Mouse (Mus musculus) liver, postnatal 0 days (tissue): ENCODE measurements around the gene Mageb1. TPM values are rescaled to one million over a fixed set of nuclear protein-coding genes. Genes with fewer than 3 reads are reported as not detected.
"Not testable (repeated sequence)": the region's sequence is repeated elsewhere in the genome, so short reads cannot be mapped to it uniquely, and the experiment has no call there.

Experiments
- ATAC-seq: fragments of 200-750 bp; cut with Nextera tagmentation; 2 replicates; pipeline ENCODE4 v1.8.0; 2017; ENCODE audit warnings: mild to moderate bottlenecking, moderate library complexity
- DNase-seq: peaks from one replicate; pipeline ENCODE4 v3.0.0-alpha.2; 2016
- H3K27ac ChIP-seq: fragments of 300-500 bp; sonication (generic); 2 replicates; pipeline ENCODE4 v1.5.1; 2014; ENCODE audit warnings: antibody characterized with exemption, moderate library complexity, mild to moderate bottlenecking, low read depth
- H3K27me3 ChIP-seq: fragments of 300-500 bp; sonication (generic); 2 replicates; pipeline ENCODE4 v1.6.1; 2014; ENCODE audit warnings: low read length, control low read depth, mixed read lengths; ENCODE audit not compliant: insufficient read depth
- H3K36me3 ChIP-seq: fragments of 300-500 bp; sonication (generic); replicated peaks from 2 replicates; pipeline ENCODE4 v1.6.1; 2014; ENCODE audit warnings: mild to moderate bottlenecking, control low read depth, low read length, moderate library complexity, mixed read lengths; ENCODE audit not compliant: insufficient read depth
- H3K4me1 ChIP-seq: fragments of 300-500 bp; sonication (generic); 2 replicates; pipeline ENCODE4 v1.6.1; 2014; ENCODE audit warnings: antibody characterized with exemption, mild to moderate bottlenecking, control low read depth; ENCODE audit not compliant: insufficient read depth
- H3K4me2 ChIP-seq: fragments of 300-500 bp; sonication (generic); 2 replicates; pipeline ENCODE4 v1.6.1; 2014; ENCODE audit warnings: low read depth, mild to moderate bottlenecking, low read length, moderate library complexity, mixed read lengths
- H3K4me3 ChIP-seq: fragments of 300-500 bp; sonication (generic); 2 replicates; pipeline ENCODE4 v1.5.1; 2014; ENCODE audit warnings: low read depth, low read length
- H3K9ac ChIP-seq: fragments of 300-500 bp; sonication (generic); replicated peaks from 2 replicates; pipeline ENCODE4 v1.6.1; 2014; ENCODE audit warnings: mild to moderate bottlenecking, moderate library complexity
- H3K9me3 ChIP-seq: fragments of 300-500 bp; sonication (generic); 2 replicates; pipeline ENCODE4 v1.6.1; 2016; ENCODE audit warnings: mild to moderate bottlenecking, control low read depth, low read length, mixed read lengths
- WGBS: fragments of 180-500 bp; shearing (Covaris S2); extraction: QIAGEN DNeasy Blood & Tissue Kit; methylation state at CpG from one replicate; pipeline ENCODE4 v1.1.7; 2014; ENCODE audit not compliant: insufficient replicate concordance; 5-methylcytosine and 5-hydroxymethylcytosine counted together
- polyA plus RNA-seq: library from polyadenylated mRNA; unstranded; fragments of >200 nt; fragmentation: Nextera tagmentation; extraction: Ambion mirVana; gene quantifications from 2 replicates; pipeline ENCODE4 v1.2.1, GENCODE M21; 2015

Mageb1 gene
- polyA plus RNA-seq = not detected in 2 replicates

DNA sequence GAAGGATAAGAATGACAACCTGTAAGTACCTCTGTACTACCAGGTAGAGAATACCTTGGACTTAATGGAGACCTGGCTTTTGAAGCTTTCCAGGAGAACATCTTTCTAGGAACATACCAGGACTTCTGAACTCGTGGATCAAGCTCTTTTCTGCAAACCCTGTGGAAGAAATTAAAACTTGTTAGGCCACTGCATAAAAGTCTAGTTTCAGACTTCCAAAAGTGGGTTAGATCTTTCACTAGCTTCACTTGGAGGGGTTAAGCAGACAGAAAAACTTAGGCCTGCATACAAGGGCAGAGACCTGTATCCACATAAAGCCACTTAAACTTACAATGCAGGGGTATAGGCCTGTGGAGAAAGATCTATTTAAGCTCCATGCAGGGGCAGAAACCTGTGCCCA lies at the start of gene Mageb1:
TSS of gene Mageb1 (minus strand) at position 101 of the 400 bp plus-strand sequence.
- H3K27me3 ChIP-seq = not testable (repeated sequence)

More for the DNA sequence above, at the start of gene Mageb1:
- H3K4me3 ChIP-seq, H3K4me2 ChIP-seq, DNase-seq, H3K27ac ChIP-seq, H3K9me3 ChIP-seq, H3K36me3 ChIP-seq, ATAC-seq, H3K4me1 ChIP-seq, H3K9ac ChIP-seq: not testable (repeated sequence)
- 31% methylated on average over 1 of the region's 1 CpGs for WGBS

Other genes with a start within 250 kb of the Mageb1 start
- gene Mageb5, start 233.3 kb downstream of the Mageb1 start, polyA plus RNA-seq = not detected in 2 replicates